Mouse (Mus musculus) erythroblast, embryonic 14.5 days (primary cell): Measurements from ENCODE around the gene Upp2.

Experiments
- GATA1 ChIP-seq: IDR thresholded peaks from 2 replicates; pipeline ENCODE4 v1.6.1; 2012; ENCODE audit warnings: low read length, inconsistent platforms, mixed read lengths
- TAL1 ChIP-seq: IDR thresholded peaks from 3 replicates; pipeline ENCODE4 v1.6.1; 2012; ENCODE audit warnings: low read length, inconsistent platforms, mixed read lengths

DNA sequence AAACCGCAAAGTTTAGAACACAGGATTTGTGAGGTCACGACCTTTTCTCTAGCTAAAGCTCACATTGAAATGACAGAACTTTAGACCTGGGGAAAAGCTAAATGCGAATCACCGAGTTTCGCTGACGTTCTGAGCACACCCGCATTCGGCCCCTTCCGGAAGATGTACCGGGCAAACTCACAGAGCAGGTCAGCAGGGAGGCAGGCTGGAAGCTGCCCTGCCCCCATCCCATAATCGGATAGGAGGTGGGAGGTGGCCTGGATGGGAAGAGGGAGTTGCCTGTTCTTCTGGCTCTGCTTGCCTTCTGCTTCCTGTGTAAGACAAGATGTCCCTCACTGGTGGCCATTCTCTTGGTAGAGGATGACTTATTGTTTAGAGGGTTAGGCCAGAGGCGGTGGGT is 112.9 kb downstream of the Upp2 start:
- TF ChIP-seq TAL1 (no peak), GATA1 (no peak)
